Mouse (Mus musculus) left cerebral cortex, adult 11 months (tissue): ENCODE measurements around the gene Trak1.

Source experiments
- DNase-seq: peaks from one replicate; pipeline ENCODE4 v3.0.0; 2022; ENCODE audit warnings: low spot score

Gene Trak1

GRCm38 (mm10) chr9:121433745-121434528 is 136.6 kb downstream of the Trak1 start:
- no peak for DNase-seq

GRCm38 (mm10) chr9:121435332-121435956 is 138.1 kb downstream of the Trak1 start:
- DNase-seq = no peak

DNA sequence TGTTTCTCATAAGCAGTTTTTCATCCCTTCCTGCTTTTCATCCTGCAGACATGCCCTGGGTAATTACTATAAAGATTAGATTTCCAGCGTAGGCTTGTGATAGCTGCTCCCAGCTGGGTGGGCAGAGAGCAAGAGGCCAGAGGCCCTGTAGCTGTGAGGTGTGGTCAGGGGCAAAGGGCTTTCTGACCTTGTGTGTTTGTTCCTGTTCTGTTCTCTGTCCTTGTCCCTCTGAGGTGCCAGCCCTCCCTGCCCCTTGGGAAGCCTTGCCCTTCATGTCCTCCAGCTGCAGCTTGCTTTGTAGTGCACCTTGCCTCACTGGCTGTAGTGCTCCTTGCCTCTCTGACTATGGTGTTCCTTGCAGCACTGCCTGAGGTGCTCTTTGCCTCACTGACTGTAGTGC is 139.2 kb downstream of the Trak1 start:
- no peak for DNase-seq

DNA sequence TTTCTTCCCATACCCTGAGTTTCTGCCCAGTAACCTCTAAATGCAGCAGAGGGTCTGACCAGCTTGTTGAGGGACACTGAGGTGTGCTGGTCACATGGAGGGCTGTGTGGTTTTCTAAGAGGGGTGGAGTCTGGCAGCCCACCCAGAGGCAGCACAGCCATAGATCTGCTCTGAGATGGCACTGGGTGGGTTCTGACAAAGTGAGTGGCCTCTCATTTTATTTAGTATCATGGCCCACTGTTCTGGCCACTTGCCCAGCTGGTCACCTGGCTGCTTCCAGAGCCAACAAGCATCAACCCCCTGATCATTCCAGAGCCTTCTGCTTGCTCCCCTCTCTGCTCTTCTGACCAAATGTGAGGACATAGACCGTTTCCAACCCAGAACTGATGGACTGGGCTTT is 144.8 kb downstream of the Trak1 start:
- no peak for DNase-seq

DNA sequence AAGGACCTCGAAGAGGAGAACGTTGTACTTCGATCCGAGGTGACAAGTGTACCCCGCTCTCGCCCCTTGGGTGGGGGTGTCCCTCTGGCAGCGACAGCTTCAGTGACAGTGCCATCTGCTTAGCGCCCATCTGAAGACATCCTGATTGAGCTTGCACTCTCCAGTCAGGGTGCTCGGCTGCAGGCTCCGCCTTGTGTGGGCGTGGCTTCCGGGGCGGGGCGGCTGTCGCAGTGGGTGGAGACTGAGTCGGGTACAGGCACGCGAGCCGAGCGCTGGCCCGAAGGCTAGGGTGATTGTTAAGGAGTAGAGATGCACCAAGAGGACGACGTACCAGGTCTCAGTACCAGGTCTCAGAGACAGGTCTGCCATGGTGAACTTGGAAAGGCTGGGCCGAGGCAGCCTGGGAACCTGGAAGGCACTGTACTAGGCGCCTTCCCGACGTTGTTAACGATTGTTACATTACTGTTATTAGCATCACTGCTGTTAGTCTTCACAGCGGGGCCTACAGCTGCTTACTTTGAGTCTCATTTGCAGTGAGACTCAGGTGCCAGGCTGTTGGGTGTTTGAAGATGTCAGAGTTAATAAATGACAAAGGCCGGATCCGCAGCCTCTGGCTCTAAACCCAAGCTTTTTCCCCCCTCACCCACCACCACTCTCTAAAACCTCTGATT is 146.5 kb downstream of the Trak1 start:
- no peak for DNase-seq

GRCm38 (mm10) chr9:121444367-121444707 is 147.0 kb downstream of the Trak1 start:
- DNase-seq = no peak

GRCm38 (mm10) chr9:121445364-121445763 is 148.1 kb downstream of the Trak1 start:
- peak; percentile 37 for DNase-seq

GRCm38 (mm10) chr9:121446431-121446831 is 149.1 kb downstream of the Trak1 start:
- no peak for DNase-seq

DNA sequence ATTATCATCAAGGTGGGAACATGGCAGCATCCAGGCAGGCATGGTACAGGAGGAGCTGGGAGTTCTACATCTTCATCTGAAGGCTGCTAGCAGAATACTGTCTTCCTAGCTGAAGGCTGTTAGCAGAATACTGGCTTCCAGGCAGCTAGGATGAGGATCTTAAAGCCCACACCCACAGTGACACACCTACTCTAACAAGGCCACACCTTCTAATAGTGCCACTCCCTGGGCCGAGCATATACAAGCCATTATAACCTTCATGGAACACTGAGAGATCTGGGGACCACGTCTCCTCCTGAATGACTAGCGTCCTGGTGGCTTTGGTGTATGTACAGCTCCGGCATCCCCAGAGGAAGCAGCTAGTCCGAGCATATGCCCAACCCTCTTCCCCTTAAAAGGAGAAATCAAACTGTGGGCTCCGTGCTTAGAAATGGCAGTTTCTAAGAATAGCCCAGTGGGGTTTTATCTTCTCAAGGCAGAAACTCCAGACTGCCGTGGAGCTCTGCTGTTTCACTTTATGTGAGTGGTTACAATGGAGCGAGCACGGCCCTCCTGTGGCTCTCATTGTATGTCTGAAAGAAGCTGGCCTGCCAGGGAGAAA is 155.1 kb downstream of the Trak1 start:
- peak; percentile 38 for DNase-seq

GRCm38 (mm10) chr9:121454891-121455290 is 157.6 kb downstream of the Trak1 start:
- DNase-seq = no peak

GRCm38 (mm10) chr9:121456739-121457515 is 159.6 kb downstream of the Trak1 start:
- no peak for DNase-seq

GRCm38 (mm10) chr9:121458466-121458865 is 161.2 kb downstream of the Trak1 start:
- DNase-seq = no peak

DNA sequence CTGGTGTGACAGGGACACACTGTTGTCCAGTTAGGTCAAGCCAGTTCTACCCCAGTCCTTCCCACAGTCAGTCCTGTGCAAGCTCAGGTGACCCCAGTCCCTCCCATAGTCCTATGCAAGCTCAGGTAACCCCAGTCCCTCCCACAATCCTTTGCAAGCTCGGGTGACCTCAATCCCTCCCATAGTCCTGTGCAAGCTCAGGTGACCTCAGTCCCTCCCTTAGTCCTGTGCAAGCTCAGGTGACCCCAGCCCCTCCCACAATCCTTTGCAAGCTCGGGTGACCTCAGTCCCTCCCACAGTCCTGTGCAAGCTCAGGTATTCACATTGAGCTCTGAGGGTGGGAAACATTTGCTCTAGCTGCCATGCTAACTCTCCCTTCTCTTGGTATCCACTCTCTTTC is 162.6 kb downstream of the Trak1 start:
- DNase-seq = no peak

- no peak for DNase-seq
These were observed 163.2 kb downstream of the Trak1 start for GRCm38 (mm10) chr9:121460527-121460926.

DNA sequence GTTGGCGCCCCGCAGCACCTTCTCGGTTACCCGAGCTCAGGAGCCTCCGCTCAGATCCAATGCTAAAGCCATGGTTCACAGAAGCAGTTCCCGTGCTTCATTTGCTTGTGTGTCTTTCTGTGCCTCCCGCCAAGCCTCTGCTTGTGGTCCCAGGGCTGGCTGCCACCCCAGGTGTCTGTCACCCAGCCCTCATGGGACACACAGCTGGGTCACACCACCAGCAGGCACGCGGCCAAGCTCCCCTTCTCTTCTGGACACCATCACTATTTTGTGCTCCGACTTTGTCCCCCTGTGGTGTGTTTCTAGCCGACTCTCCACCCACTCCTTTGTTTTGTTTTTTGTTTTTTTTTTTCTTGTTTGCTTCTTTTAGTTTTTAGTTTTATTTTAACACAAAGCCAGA is 170.2 kb downstream of the Trak1 start:
- DNase-seq = no peak

DNA sequence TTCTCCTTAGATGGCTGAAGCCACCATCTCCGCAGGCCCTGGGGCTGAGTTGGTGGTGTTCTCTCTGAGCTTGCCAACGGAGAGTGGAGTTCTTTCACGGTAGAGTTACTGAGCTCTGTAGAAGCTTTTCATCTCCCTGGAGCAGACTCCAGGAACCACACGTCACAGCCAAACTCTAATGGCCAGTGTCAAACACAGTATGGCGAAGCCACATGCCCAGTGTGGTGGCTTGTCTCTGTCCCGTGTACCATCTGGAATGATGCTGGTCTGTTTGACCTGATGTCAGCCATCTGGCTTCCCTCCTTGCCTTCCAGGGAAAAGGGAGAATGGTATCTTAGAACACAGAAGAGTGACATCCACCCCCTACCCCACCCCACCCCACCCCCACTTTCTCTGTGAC is 172.4 kb downstream of the Trak1 start:
- DNase-seq = no peak

GRCm38 (mm10) chr9:121474771-121475170 is 177.5 kb downstream of the Trak1 start:
- DNase-seq = no peak

- DNase-seq = no peak
These were observed 178.5 kb downstream of the Trak1 start for GRCm38 (mm10) chr9:121475488-121476452.

DNA sequence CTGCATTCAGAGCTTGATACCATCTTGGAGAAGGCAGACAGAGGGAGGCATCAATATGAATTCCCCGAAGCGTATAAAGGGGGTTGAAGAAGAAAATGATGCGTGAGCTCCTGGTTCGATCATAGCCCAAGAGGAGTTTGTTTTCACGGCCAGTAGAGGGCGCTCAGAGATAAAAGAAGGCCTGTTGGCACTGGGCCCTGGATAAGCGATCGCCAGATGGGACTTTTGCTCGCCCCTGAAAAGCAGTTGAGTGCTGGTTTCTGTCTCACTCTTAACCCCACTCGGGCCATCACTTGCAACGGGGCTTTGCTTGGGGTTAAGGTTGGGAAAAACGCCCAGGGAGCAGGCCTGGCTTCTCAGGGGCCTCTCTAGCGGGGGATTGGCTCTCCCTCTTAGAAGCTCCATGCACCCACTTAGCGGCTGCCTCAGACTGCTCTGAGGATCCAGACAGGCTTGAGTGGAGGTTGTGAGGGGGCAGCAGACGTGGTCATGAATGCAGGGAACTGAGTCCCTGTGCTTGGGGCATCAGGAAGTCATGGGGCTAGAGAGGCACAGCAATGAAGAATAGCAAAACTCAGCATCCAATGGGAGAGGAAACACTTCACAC is 180.1 kb downstream of the Trak1 start:
- no peak for DNase-seq

- DNase-seq = peak; percentile 53
These were observed 182.2 kb downstream of the Trak1 start for GRCm38 (mm10) chr9:121479453-121479852.
